Mouse (Mus musculus) heart, adult 10 weeks (tissue): Measurements from ENCODE around the gene Gm20924. TPM values are rescaled to one million over a fixed set of nuclear protein-coding genes. Genes with fewer than 3 reads are reported as not detected.

Experiments used
- polyA plus RNA-seq: library from polyadenylated mRNA; stranded (reverse); fragments of 350-450 nt; fragmentation: Illumina TruSeq; extraction: RNeasy Lipid Tissue Mini Kit (QIAGEN cat#74804); gene quantifications from one replicate; pipeline ENCODE4 v1.2.3, GENCODE M21; 2014; ENCODE audit warnings: low read depth, low replicate concordance

Gene Gm20924
- polyA plus RNA-seq: not detected

GRCm38 (mm10) chrY:65207427-65207826 lies at the start of gene Gm20924:
Gene Gm20924 (minus strand): TSS chrY:65207527.

Other genes with a start within 250 kb of the Gm20924 start
- not detected for gene Gm20736, start 170.2 kb upstream of the Gm20924 start, polyA plus RNA-seq